Mouse (Mus musculus) heart, embryonic 14.5 days (tissue): ENCODE results near the gene Shisa8. TPM values are rescaled to one million over a fixed set of nuclear protein-coding genes. Genes with fewer than 3 reads are reported as not detected.

ENCODE experiments used
- ATAC-seq: fragments of 200-750 bp; cut with Nextera tagmentation; 2 replicates; pipeline ENCODE4 v1.8.0; 2017; ENCODE audit warnings: low read depth, moderate TSS enrichment; ENCODE audit not compliant: insufficient number of reproducible peaks, insufficient read depth, low FRiP score
- H3K27ac ChIP-seq, 2 experiments: fragments of 200-500 bp in 1 of 2; fragments of 300-500 bp in 1 of 2; sonication (generic) in 1 of 2; replicated peaks in 1 of 2; 2 replicates each; pipeline ENCODE4 v1.5.1; 2012 to 2014; ENCODE audit warnings: low read depth in 2 of 2, low read length in 2 of 2, control low read depth in 1 of 2, mild to moderate bottlenecking in 1 of 2, mixed read lengths in 1 of 2; ENCODE audit not compliant: control insufficient read depth in 1 of 2, insufficient read depth in 1 of 2
- H3K27me3 ChIP-seq: fragments of 300-500 bp; sonication (generic); 2 replicates; pipeline ENCODE4 v1.6.1; 2014; ENCODE audit warnings: mild to moderate bottlenecking, low read length, control low read depth; ENCODE audit not compliant: control insufficient read depth, insufficient read depth
- H3K36me3 ChIP-seq: fragments of 300-500 bp; sonication (generic); 2 replicates; pipeline ENCODE4 v1.6.1; 2014; ENCODE audit warnings: mild to moderate bottlenecking, control low read depth, low read length, mixed read lengths; ENCODE audit not compliant: control insufficient read depth, insufficient read depth
- H3K4me1 ChIP-seq, 2 experiments: fragments of 200-500 bp in 1 of 2; fragments of 300-500 bp in 1 of 2; sonication (generic) in 1 of 2; 2 replicates each; pipeline ENCODE4 v1.6.1; 2012 to 2014; ENCODE audit warnings: low read length in 2 of 2, control low read depth in 1 of 2, mixed read lengths in 1 of 2; ENCODE audit not compliant: control insufficient read depth in 2 of 2, insufficient read depth in 2 of 2
- H3K4me2 ChIP-seq: fragments of 300-500 bp; sonication (generic); 2 replicates; pipeline ENCODE4 v1.6.1; 2014; ENCODE audit warnings: mild to moderate bottlenecking, low read length
- H3K4me3 ChIP-seq, 2 experiments: fragments of 200-500 bp in 1 of 2; fragments of 300-500 bp in 1 of 2; sonication (generic) in 1 of 2; 2 replicates each; pipeline ENCODE4 v1.5.1; 2012 to 2014; ENCODE audit warnings: low read length in 2 of 2, mild to moderate bottlenecking in 2 of 2, control low read depth in 1 of 2, low read depth in 1 of 2, moderate library complexity in 1 of 2; ENCODE audit not compliant: control insufficient read depth in 1 of 2, insufficient read depth in 1 of 2
- H3K9ac ChIP-seq: fragments of 300-500 bp; sonication (generic); 2 replicates; pipeline ENCODE4 v1.6.1; 2014; ENCODE audit warnings: mild to moderate bottlenecking, low read length
- H3K9me3 ChIP-seq: fragments of 300-500 bp; sonication (generic); 2 replicates; pipeline ENCODE4 v1.6.1; 2016; ENCODE audit warnings: low read length, control low read depth; ENCODE audit not compliant: control insufficient read depth
- WGBS: fragments of 180-500 bp; shearing (Covaris S2); extraction: QIAGEN DNeasy Blood & Tissue Kit; methylation state at CpG from one replicate; pipeline ENCODE4 v1.1.7; 2014; 5-methylcytosine and 5-hydroxymethylcytosine counted together
- polyA plus RNA-seq: library from polyadenylated mRNA; unstranded; fragments of >200 nt; fragmentation: Nextera tagmentation; extraction: Ambion mirVana; gene quantifications from 2 replicates; pipeline ENCODE4 v1.2.1, GENCODE M21; 2014

The Shisa8 gene
- 0.22 and 0.42 TPM in 2 replicates for polyA plus RNA-seq

DNA sequence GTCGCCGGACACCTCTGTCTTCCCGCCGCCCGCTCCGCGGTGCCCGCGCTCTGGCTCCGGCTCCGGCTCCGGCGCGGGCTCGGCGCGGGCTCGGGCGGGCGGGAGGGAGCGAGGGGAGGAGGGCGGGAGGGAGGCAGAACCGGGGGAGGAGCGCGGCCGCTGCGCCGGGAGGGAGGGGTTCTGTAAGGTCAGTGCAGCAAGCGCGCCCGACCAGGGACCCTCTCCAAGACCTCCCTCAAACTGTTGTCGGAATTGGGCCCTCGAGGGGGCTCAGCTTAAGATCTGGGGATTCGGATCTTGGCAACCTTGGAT is at the start of gene Shisa8:
TSS of gene Shisa8 (minus strand) at position 64 of the 312 bp plus-strand sequence.
- WGBS, result under 1% methylated on average over 26 of the region's 34 CpGs
- Histone ChIP-seq H3K36me3 (no peaks in the 10 kb centered on the region), H3K27ac (no peak within 1 kb of the TSS), H3K27me3 (peaks cover 94% of the 10 kb centered on the region), H3K9me3 (no peaks in the 10 kb centered on the region), H3K4me3 (peak within 1 kb of the TSS; percentile 43 to 50), H3K4me1 (peaks cover 14 to 31% of the 10 kb centered on the region in 2 experiments), H3K9ac (peak within 1 kb of the TSS; percentile 41; the same call in 1 of the 2 replicates), H3K4me2 (peak within 1 kb of the TSS; percentile 74)
- no peak for ATAC-seq

DNA sequence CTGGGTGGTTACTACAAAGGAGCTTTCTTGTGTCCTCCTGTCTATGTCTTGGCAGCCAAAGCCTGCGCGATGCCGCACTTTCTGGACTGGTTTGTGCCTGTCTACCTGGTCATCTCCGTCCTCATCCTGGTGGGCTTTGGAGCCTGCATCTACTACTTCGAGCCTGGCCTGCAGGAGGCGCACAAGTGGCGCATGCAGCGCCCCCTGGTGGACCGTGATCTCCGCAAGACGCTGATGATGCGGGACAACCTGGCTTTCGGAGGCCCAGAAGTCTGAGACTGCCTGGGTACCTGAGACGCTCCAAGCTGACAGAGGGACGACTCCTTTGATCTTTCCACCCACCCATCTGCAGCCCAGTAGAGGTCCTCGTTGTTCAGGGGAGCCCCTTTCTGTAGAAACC is 46.9 kb upstream of the Shisa8 start:
- H3K36me3 ChIP-seq, result no peaks in the 10 kb centered on the region
- no peak for ATAC-seq
- 12% methylated on average over 16 of the region's 16 CpGs for WGBS
- no peak overlapping the region for H3K4me3 ChIP-seq
- no peak overlapping the region for H3K27ac ChIP-seq
- no peaks in the 10 kb centered on the region for H3K9me3 ChIP-seq
- H3K9ac ChIP-seq, result no peak overlapping the region
- H3K4me2 ChIP-seq, result no peak overlapping the region
- peaks cover 4% of the 10 kb centered on the region; the same call in 1 of the 2 replicates for H3K27me3 ChIP-seq
- H3K4me1 ChIP-seq, result peaks cover 15 to 22% of the 10 kb centered on the region in 2 experiments

DNA sequence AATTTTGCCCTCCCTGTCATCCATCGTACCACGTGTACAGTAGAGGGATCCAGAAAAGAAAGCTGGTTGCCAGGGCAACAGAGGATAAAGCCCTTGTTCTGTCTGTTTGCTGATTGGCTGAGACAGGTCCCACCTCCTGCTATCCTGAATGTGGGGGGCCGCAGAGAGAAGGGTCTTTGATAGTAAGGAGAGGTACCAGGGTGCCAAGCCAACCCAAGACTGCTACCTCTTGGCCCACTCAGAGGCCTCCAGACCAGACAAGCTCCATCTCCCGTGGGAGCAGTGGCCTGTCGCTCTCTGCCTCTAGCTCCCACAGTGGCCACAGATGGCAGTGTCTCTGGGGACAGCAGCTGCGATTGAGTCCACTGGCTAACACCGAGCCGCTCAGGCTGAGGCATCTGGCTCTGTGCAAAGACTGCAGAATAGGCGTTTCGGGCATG is 43.3 kb upstream of the Shisa8 start:
- no peak overlapping the region for H3K9ac ChIP-seq
- no peak for ATAC-seq
- no peak overlapping the region for H3K4me3 ChIP-seq
- no peaks in the 10 kb centered on the region for H3K9me3 ChIP-seq
- peaks cover 4% of the 10 kb centered on the region; the same call in 1 of the 2 replicates for H3K27me3 ChIP-seq
- H3K4me2 ChIP-seq, result 0 out of 2 replicates have a peak overlapping the region, but pooled peaks have one; percentile 2
- H3K27ac ChIP-seq, result no peak overlapping the region; a peak in 1 of 4 replicates
- peaks cover 6 to 11% of the 10 kb centered on the region in 2 experiments; a peak in 2 of 4 replicates for H3K4me1 ChIP-seq
- no peaks in the 10 kb centered on the region for H3K36me3 ChIP-seq
- WGBS, result 22% methylated on average over 10 of the region's 10 CpGs

DNA sequence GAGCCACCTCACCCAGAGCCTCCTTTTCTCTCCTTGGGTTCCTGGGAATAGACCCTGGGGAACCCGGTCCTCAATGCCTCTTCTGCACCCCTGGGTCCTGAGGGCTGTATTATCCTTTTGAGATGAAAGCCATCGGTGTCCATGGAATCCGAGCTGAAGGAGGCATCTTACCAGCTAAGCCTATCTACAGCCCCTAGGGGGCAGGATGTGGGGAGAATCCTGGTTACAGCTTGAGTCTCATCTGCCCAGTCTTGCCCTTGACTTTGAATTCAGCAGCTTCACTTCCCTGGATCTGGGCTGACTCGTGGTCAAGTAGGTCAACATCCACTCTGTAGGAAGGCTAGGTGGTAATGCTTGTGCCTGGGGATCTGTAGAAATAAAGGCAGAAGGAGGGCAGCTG is 42.6 kb upstream of the Shisa8 start:
- Histone ChIP-seq H3K4me2 (no peak overlapping the region), H3K9ac (no peak overlapping the region), H3K27ac (no peak overlapping the region), H3K9me3 (no peaks in the 10 kb centered on the region), H3K4me1 (peaks cover 6 to 11% of the 10 kb centered on the region in 2 experiments; a peak in 2 of 4 replicates), H3K27me3 (peaks cover 4% of the 10 kb centered on the region; the same call in 1 of the 2 replicates), H3K36me3 (no peaks in the 10 kb centered on the region), H3K4me3 (no peak overlapping the region)
- WGBS, result 60% methylated on average over 4 of the region's 4 CpGs
- no peak for ATAC-seq

DNA sequence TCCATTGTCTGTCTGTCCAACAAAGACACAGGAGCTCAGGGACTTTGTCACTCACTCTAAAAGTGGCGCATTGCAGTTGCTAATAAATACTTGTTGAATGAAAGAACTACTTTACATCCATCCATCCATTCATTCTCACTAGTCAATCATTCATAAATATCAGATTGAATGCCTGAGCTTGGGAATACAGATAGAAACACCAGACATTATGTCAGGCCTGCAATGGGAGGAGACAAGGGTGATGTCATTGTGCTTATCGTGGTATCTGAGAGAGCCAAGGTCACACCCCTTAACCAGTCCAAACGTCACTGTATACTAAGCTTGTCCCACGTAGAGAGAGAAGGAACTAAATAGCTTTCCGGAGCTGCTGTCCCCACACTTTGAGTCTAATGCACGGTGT is 39.5 kb upstream of the Shisa8 start, which contains the start of gene 1500009C09Rik:
TSS of gene 1500009C09Rik (plus strand) at position 301 of the 400 bp plus-strand sequence.
- Histone ChIP-seq H3K36me3 (no peaks in the 10 kb centered on the region), H3K27ac (no peak within 1 kb of the TSS), H3K4me3 (no peak within 1 kb of the TSS), H3K9me3 (no peaks in the 10 kb centered on the region), H3K9ac (no peak within 1 kb of the TSS), H3K4me2 (no peak within 1 kb of the TSS), H3K4me1 (peaks cover 6 to 11% of the 10 kb centered on the region in 2 experiments; a peak in 2 of 4 replicates), H3K27me3 (no peaks in the 10 kb centered on the region)
- no peak for ATAC-seq
- WGBS, result 72% methylated on average over 6 of the region's 6 CpGs

DNA sequence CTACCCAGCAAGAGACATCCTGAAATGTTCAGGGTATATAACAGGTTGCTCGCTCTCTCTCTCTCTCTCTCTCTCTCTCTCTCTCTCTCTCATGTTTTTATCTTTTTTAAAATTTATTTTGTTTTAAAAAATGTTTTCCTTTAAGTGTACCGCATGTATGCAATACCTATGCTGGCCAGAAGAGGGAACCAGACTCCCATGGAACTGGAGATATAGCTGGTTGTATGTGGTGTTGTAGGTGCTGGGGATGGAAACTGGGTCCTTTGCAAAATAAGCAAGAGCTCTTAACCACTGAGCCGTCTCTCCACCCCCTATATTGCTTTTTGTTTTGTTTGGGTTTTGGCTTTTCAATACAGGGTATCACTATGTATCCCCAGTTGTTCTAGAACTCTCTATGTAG is 39.0 kb upstream of the Shisa8 start:
- Histone ChIP-seq H3K9me3 (no peaks in the 10 kb centered on the region), H3K4me2 (no peak overlapping the region), H3K4me1 (peaks cover 6 to 11% of the 10 kb centered on the region in 2 experiments; a peak in 2 of 4 replicates), H3K36me3 (no peaks in the 10 kb centered on the region), H3K9ac (no peak overlapping the region), H3K27ac (no peak overlapping the region), H3K27me3 (no peaks in the 10 kb centered on the region), H3K4me3 (no peak overlapping the region)
- no peak for ATAC-seq
- 97% methylated on average over 3 of the region's 3 CpGs for WGBS

DNA sequence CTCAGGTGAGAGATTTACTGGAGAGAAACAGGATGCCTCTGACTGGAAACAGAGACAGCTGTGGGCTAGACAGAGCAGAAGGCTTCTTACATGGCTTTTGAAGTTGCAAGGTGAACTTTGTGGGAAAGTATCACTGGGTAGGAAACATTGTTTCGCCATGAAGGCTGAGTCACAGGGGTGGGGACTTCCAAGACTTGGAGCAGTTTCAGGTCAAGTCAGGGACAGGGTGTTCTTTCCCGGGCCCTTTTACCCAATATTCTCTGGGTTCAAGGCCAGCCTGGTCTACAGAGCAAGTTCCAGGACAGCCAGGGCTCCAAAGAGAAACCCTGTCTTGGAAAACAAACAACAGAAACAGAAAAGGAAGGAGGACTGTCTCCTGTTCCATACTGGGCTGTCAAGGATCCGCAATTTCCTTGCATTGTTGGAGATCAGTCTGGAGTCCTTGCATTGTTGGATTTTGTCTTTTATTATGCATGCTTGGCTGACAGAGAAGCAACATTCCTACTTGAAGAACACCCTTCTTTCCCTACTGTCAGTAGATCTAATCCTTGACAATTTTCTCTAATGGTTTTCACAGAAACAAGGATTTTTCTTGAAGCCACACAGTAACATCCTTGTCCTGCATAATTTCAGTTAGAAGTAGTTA is 34.6 kb upstream of the Shisa8 start:
- Histone ChIP-seq H3K4me1 (peaks cover 4% of the 10 kb centered on the region in 2 experiments; a peak in 2 of 4 replicates), H3K9me3 (no peaks in the 10 kb centered on the region), H3K9ac (no peak overlapping the region), H3K27me3 (no peaks in the 10 kb centered on the region), H3K36me3 (no peaks in the 10 kb centered on the region), H3K4me2 (no peak overlapping the region), H3K4me3 (no peak overlapping the region), H3K27ac (no peak overlapping the region)
- ATAC-seq, result no peak
- WGBS, result 62% methylated on average over 3 of the region's 3 CpGs
